Mouse (Mus musculus): ENCODE results near the gene Sf1. TPM values are rescaled to one million over a fixed set of nuclear protein-coding genes. Genes with fewer than 3 reads are reported as not detected.

Sf1 gene
- polyA plus RNA-seq, 1 experiment from 2014 or later: 275 TPM

- Histone ChIP-seq H3K9me3 (ENCODE audit: control insufficient read depth, low read length) (no peaks in the 10 kb centered on the region), H3K9ac (ENCODE audit: low read length) (no peak overlapping the region), H3K27me3 (ENCODE audit: control insufficient read depth, insufficient read depth, low read length) (no peaks in the 10 kb centered on the region), H3K4me3 (ENCODE audit: low read depth, low read length) (no peak overlapping the region), H3K36me3 (ENCODE audit: control insufficient read depth, insufficient read depth, low read length) (peaks cover 4% of the 10 kb centered on the region; the same call in 1 of the 2 replicates), H3K27ac (ENCODE audit: low read depth, low read length) (no peak overlapping the region), H3K4me2 (ENCODE audit: low read depth, low read length, severe bottlenecking) (no peak overlapping the region), H3K4me1 (replicated peaks; ENCODE audit: control insufficient read depth, insufficient read depth, low read length) (peaks cover 13% of the 10 kb centered on the region)
- ATAC-seq (replicated peaks; ENCODE audit: low FRiP score) (no peak), DNase-seq (ENCODE audit: low spot score) (no peak)
- WGBS: 97% methylated on average over 6 of the region's 6 CpGs
Observed at GRCm38 (mm10) chr19:6339191-6339590, 24.3 kb upstream of the Sf1 start.

GRCm38 (mm10) chr19:6339890-6340504, 23.5 kb upstream of the Sf1 start:
- Histone ChIP-seq H3K9me3 (ENCODE audit: control insufficient read depth, low read length) (no peaks in the 10 kb centered on the region), H3K9ac (ENCODE audit: low read length) (no peak overlapping the region), H3K4me2 (ENCODE audit: low read depth, low read length, severe bottlenecking) (no peak overlapping the region), H3K36me3 (ENCODE audit: control insufficient read depth, insufficient read depth, low read length) (peaks cover 4% of the 10 kb centered on the region; the same call in 1 of the 2 replicates), H3K4me3 (ENCODE audit: low read depth, low read length) (no peak overlapping the region), H3K4me1 (replicated peaks; ENCODE audit: control insufficient read depth, insufficient read depth, low read length) (peaks cover 10% of the 10 kb centered on the region), H3K27me3 (ENCODE audit: control insufficient read depth, insufficient read depth, low read length) (no peaks in the 10 kb centered on the region), H3K27ac (ENCODE audit: low read depth, low read length) (no peak overlapping the region)
- no peak for ATAC-seq (replicated peaks; ENCODE audit: low FRiP score)
- 66% methylated on average over 15 of the region's 15 CpGs for WGBS
- DNase-seq (ENCODE audit: low spot score): no peak

- Histone ChIP-seq H3K9ac (ENCODE audit: low read length) (peak within 1 kb of the TSS; percentile 64), H3K9me3 (ENCODE audit: control insufficient read depth, low read length) (no peaks in the 10 kb centered on the region), H3K27me3 (ENCODE audit: control insufficient read depth, insufficient read depth, low read length) (no peaks in the 10 kb centered on the region), H3K27ac (ENCODE audit: low read depth, low read length) (no peak within 1 kb of the TSS), H3K4me1 (replicated peaks; ENCODE audit: control insufficient read depth, insufficient read depth, low read length) (peaks cover 10% of the 10 kb centered on the region), H3K4me2 (ENCODE audit: low read depth, low read length, severe bottlenecking) (peak within 1 kb of the TSS; percentile 96), H3K4me3 (ENCODE audit: low read depth, low read length) (peak within 1 kb of the TSS; percentile 56), H3K36me3 (ENCODE audit: control insufficient read depth, insufficient read depth, low read length) (peaks cover 4% of the 10 kb centered on the region; the same call in 1 of the 2 replicates)
- WGBS: 8% methylated on average over 54 of the region's 72 CpGs
- ATAC-seq (replicated peaks; ENCODE audit: low FRiP score): peak; percentile 84
- peak; percentile 87 for DNase-seq (ENCODE audit: low spot score)
Observed at GRCm38 (mm10) chr19:6340524-6341452, 22.7 kb upstream of the Sf1 start, which contains the start of gene Map4k2. Gene Map4k2, plus strand, starts transcription at chr19:6341135.

- H3K9ac ChIP-seq (ENCODE audit: low read length): peak overlapping the region; percentile 64
- peaks cover 4% of the 10 kb centered on the region; the same call in 1 of the 2 replicates for H3K36me3 ChIP-seq (ENCODE audit: control insufficient read depth, insufficient read depth, low read length)
- H3K27ac ChIP-seq (ENCODE audit: low read depth, low read length): no peak overlapping the region
- ATAC-seq (replicated peaks; ENCODE audit: low FRiP score) (no peak), DNase-seq (ENCODE audit: low spot score) (no peak)
- no peaks in the 10 kb centered on the region for H3K27me3 ChIP-seq (ENCODE audit: control insufficient read depth, insufficient read depth, low read length)
- peak overlapping the region; percentile 96 for H3K4me2 ChIP-seq (ENCODE audit: low read depth, low read length, severe bottlenecking)
- 11% methylated on average over 23 of the region's 23 CpGs for WGBS
- peak overlapping the region; percentile 56 for H3K4me3 ChIP-seq (ENCODE audit: low read depth, low read length)
- no peaks in the 10 kb centered on the region for H3K9me3 ChIP-seq (ENCODE audit: control insufficient read depth, low read length)
- H3K4me1 ChIP-seq (replicated peaks; ENCODE audit: control insufficient read depth, insufficient read depth, low read length): peaks cover 3% of the 10 kb centered on the region
Observed at GRCm38 (mm10) chr19:6341453-6342077, 21.9 kb upstream of the Sf1 start.

- H3K9me3 ChIP-seq (ENCODE audit: control insufficient read depth, low read length): no peaks in the 10 kb centered on the region
- ATAC-seq (replicated peaks; ENCODE audit: low FRiP score): no peak
- 85% methylated on average over 5 of the region's 5 CpGs for WGBS
- H3K4me3 ChIP-seq (ENCODE audit: low read depth, low read length): no peak overlapping the region
- no peak overlapping the region for H3K4me2 ChIP-seq (ENCODE audit: low read depth, low read length, severe bottlenecking)
- no peaks in the 10 kb centered on the region for H3K27me3 ChIP-seq (ENCODE audit: control insufficient read depth, insufficient read depth, low read length)
- no peaks in the 10 kb centered on the region; the same call in 1 of the 2 replicates for H3K4me1 ChIP-seq (replicated peaks; ENCODE audit: control insufficient read depth, insufficient read depth, low read length)
- DNase-seq (ENCODE audit: low spot score): no peak
- no peak overlapping the region for H3K9ac ChIP-seq (ENCODE audit: low read length)
- peaks cover 4% of the 10 kb centered on the region; the same call in 1 of the 2 replicates for H3K36me3 ChIP-seq (ENCODE audit: control insufficient read depth, insufficient read depth, low read length)
- H3K27ac ChIP-seq (ENCODE audit: low read depth, low read length): no peak overlapping the region
Observed at GRCm38 (mm10) chr19:6342276-6342933, 21.1 kb upstream of the Sf1 start.

- 86% methylated on average over 19 of the region's 19 CpGs for WGBS
- H3K4me2 ChIP-seq (ENCODE audit: low read depth, low read length, severe bottlenecking): no peak overlapping the region
- no peaks in the 10 kb centered on the region for H3K9me3 ChIP-seq (ENCODE audit: control insufficient read depth, low read length)
- no peaks in the 10 kb centered on the region for H3K27me3 ChIP-seq (ENCODE audit: control insufficient read depth, insufficient read depth, low read length)
- DNase-seq (ENCODE audit: low spot score) (no peak), ATAC-seq (replicated peaks; ENCODE audit: low FRiP score) (no peak)
- H3K4me1 ChIP-seq (replicated peaks; ENCODE audit: control insufficient read depth, insufficient read depth, low read length): no peaks in the 10 kb centered on the region; the same call in 1 of the 2 replicates
- no peak overlapping the region for H3K4me3 ChIP-seq (ENCODE audit: low read depth, low read length)
- no peak overlapping the region for H3K9ac ChIP-seq (ENCODE audit: low read length)
- H3K27ac ChIP-seq (ENCODE audit: low read depth, low read length): no peak overlapping the region
- H3K36me3 ChIP-seq (ENCODE audit: control insufficient read depth, insufficient read depth, low read length): peaks cover 4% of the 10 kb centered on the region; the same call in 1 of the 2 replicates
Observed at GRCm38 (mm10) chr19:6343066-6343925, 20.2 kb upstream of the Sf1 start.

- Histone ChIP-seq H3K36me3 (ENCODE audit: control insufficient read depth, insufficient read depth, low read length) (no peaks in the 10 kb centered on the region; the same call in 1 of the 2 replicates), H3K9me3 (ENCODE audit: control insufficient read depth, low read length) (no peaks in the 10 kb centered on the region), H3K4me2 (ENCODE audit: low read depth, low read length, severe bottlenecking) (no peak overlapping the region), H3K4me3 (ENCODE audit: low read depth, low read length) (no peak overlapping the region), H3K27me3 (ENCODE audit: control insufficient read depth, insufficient read depth, low read length) (no peaks in the 10 kb centered on the region), H3K9ac (ENCODE audit: low read length) (no peak overlapping the region), H3K4me1 (replicated peaks; ENCODE audit: control insufficient read depth, insufficient read depth, low read length) (no peaks in the 10 kb centered on the region; the same call in 1 of the 2 replicates), H3K27ac (ENCODE audit: low read depth, low read length) (no peak overlapping the region)
- 92% methylated on average over 5 of the region's 5 CpGs for WGBS
- no peak for DNase-seq (ENCODE audit: low spot score)
- no peak for ATAC-seq (replicated peaks; ENCODE audit: low FRiP score)
Observed at GRCm38 (mm10) chr19:6343996-6344395, 19.5 kb upstream of the Sf1 start.
